Mouse (Mus musculus) layer of hippocampus, adult 2 months (tissue): Measurements from ENCODE around the gene Pmis2. TPM values are rescaled to one million over a fixed set of nuclear protein-coding genes. Genes with fewer than 3 reads are reported as not detected.
A peak's percentile ranks its signal among the peaks of the same experiment; 100 is the strongest.

Experiments used
- DNase-seq, 2 experiments: peaks; one replicate each; pipeline ENCODE4 v3.0.0; 2022; ENCODE audit warnings: low spot score in 2 of 2
- H3K27ac ChIP-seq: fragments of 200-600 bp; 2 replicates; pipeline ENCODE4 v1.8.1; 2022
- H3K4me3 ChIP-seq: fragments of 200-600 bp; 2 replicates; pipeline ENCODE4 v1.8.1; 2022; ENCODE audit warnings: mild to moderate bottlenecking
- CTCF ChIP-seq: fragments of 200-600 bp; conservative IDR thresholded peaks from 2 replicates; pipeline ENCODE4 v1.8.1; 2022; ENCODE audit warnings: antibody characterized with exemption, mild to moderate bottlenecking, moderate library complexity
- total RNA-seq, 2 experiments: library from RNA; stranded (reverse); gene quantifications; 2 replicates each; pipeline ENCODE4 v1.2.3; 2021

Gene Pmis2
- total RNA-seq, 2 experiments from 2014 or later: not detected

GRCm38 (mm10) chr7:30669229-30669628 lies 2.2 kb downstream of the Pmis2 start:
- no peak overlapping the region for H3K27ac ChIP-seq
- TF ChIP-seq CTCF: peak; percentile 63
- DNase-seq: no peak
- H3K4me3 ChIP-seq: no peak overlapping the region

GRCm38 (mm10) chr7:30665321-30665720 lies 6.1 kb downstream of the Pmis2 start:
- no peak for TF ChIP-seq CTCF
- H3K4me3 ChIP-seq: peak overlapping the region; percentile 75
- DNase-seq: no peak
- H3K27ac ChIP-seq: peak overlapping the region; percentile 86

DNA sequence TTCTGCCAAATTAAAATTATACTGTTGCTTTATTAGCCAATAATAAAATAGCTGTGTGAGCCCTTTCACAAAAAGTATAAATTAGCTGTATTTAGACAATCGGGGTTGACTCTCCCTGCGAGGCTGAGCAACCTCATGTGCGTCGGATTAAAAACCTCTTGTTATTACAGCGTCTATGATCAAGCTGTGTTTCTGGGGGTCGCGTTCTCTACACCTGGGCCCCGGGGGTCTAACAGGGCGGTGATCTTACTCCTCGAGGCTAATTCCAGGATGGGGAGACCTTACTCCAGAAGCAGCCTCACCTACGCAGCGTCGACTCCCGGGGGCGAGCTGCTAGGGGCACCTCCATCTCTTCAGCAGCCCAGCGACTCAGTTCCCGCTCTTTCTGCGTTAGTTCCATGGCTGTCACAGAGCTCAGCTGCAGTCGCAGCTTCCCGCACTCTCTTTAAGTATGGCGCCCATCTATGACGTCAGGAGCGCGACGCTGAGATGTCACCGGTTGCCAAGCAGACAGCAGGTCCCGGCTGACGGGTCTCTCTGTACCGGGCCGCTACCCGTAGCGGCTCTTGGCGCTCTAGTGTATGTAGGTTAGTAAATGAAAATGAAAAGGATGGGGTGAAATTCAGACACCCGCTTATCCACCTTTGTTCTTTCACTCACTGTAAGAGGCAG lies 6.7 kb downstream of the Pmis2 start, which contains the start of gene Haus5:
Haus5 (minus strand) TSS at position 466 of the 672 bp plus-strand sequence.
- H3K27ac ChIP-seq: peak within 1 kb of the TSS; percentile 86
- TF ChIP-seq CTCF: no peak

GRCm38 (mm10) chr7:30649591-30650540 lies 21.5 kb downstream of the Pmis2 start, which contains the start of gene Rbm42:
Gene Rbm42, minus strand, starts transcription at chr7:30650317.
- peak; percentile 99 for DNase-seq
- Histone ChIP-seq H3K4me3 (peak within 1 kb of the TSS; percentile 77), H3K27ac (peak within 1 kb of the TSS; percentile 93)
- TF ChIP-seq CTCF: no peak

More for the DNA sequence above, 6.7 kb downstream of the Pmis2 start, which contains the start of gene Haus5:
- DNase-seq: peak; percentile 89 to 95
- H3K4me3 ChIP-seq: peak within 1 kb of the TSS; percentile 75

DNA sequence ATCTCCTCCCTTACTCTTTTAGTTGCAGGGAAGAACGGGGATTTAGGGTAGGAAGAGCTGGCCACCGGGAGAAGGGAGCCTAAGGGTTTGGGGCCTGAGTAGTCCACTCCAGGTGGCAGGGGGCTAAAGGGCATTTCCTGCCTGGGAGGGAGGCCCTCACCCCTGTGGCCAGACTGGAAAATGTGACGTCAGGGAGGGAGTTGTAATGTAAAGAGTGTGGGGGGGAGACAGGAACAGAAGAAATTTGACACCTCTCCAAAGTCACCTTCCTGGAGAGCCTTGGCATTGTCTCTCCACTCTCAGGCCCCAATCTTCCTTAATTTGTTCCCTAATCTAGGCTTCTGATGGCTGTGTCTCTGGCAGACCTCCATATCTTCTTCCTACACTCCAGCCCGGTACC lies 32.3 kb downstream of the Pmis2 start:
- Histone ChIP-seq H3K27ac (no peak overlapping the region), H3K4me3 (no peak overlapping the region)
- TF ChIP-seq CTCF: no peak
- no peak for DNase-seq

GRCm38 (mm10) chr7:30636395-30636794 lies 35.0 kb downstream of the Pmis2 start:
- no peak overlapping the region for H3K4me3 ChIP-seq
- no peak overlapping the region for H3K27ac ChIP-seq
- DNase-seq: no peak
- no peak for TF ChIP-seq CTCF

- no peak within 1 kb of the TSS for H3K4me3 ChIP-seq
- H3K27ac ChIP-seq: no peak within 1 kb of the TSS
- no peak for TF ChIP-seq CTCF
- no peak for DNase-seq
These were observed 35.7 kb downstream of the Pmis2 start, which contains the start of gene Etv2 for GRCm38 (mm10) chr7:30635752-30636151. Gene Etv2, minus strand, starts transcription at chr7:30635852.

- H3K27ac ChIP-seq: no peak overlapping the region
- DNase-seq: peak in 1 of 2 experiments; percentile 32
- H3K4me3 ChIP-seq: no peak overlapping the region
- peak; percentile 72 for TF ChIP-seq CTCF
These were observed 36.8 kb downstream of the Pmis2 start for GRCm38 (mm10) chr7:30634621-30635020.

- no peak overlapping the region for H3K27ac ChIP-seq
- no peak for DNase-seq
- TF ChIP-seq CTCF: no peak
- H3K4me3 ChIP-seq: no peak overlapping the region
These were observed 37.5 kb downstream of the Pmis2 start for GRCm38 (mm10) chr7:30633762-30634412.

- Histone ChIP-seq H3K4me3 (no peak overlapping the region), H3K27ac (no peak overlapping the region)
- TF ChIP-seq CTCF: no peak
- DNase-seq: no peak
These were observed 42.4 kb downstream of the Pmis2 start for GRCm38 (mm10) chr7:30629013-30629412.

GRCm38 (mm10) chr7:30626647-30627046 lies 44.8 kb downstream of the Pmis2 start:
- Histone ChIP-seq H3K4me3 (no peak overlapping the region), H3K27ac (no peak overlapping the region)
- no peak for TF ChIP-seq CTCF
- DNase-seq: no peak

DNA sequence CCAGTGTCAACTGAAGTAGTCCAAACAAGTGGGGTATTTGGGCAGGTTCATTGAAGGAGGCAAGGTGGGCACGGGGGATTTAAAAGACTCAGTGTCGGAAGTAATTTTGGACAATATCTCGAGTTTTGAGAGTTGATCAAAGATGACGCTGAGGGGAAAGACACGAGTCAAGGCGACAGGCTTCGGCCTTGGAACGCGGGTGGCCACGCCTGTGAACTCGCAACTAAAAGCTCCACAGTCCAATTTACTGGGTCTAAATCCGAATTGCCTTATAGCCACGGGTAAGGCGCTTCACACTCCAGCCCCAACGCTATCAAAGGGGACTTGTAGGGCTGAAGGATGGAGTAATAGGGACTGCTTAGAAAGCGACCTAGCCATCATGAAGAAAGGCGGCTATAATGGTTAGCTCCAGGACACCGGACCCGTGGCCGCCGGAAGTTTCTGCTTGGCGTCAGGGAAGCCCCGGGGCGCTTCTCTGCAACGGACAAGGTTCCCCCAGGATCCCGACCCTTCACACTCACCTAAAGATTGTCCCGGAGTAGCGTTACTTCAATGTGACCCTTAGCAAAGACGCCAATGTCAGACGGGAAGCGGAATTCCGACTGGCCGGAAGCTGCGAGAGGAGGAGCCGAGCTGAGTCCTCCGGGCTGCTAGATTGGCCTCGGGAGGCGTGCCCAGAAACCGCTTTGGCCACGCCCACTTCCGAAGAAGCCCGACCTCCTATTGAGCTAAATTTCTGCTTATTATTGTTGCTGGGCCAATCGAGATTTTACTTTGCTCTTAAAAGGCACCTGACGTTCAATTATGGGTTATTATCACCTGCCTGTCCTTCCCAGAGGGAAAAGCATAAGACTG lies 45.6 kb downstream of the Pmis2 start, which contains the start of gene Cox6b1:
Cox6b1 (minus strand) TSS at position 622 of the 855 bp plus-strand sequence.
- DNase-seq: peak; percentile 84 to 89
- Histone ChIP-seq H3K4me3 (peak within 1 kb of the TSS; percentile 92), H3K27ac (peak within 1 kb of the TSS; percentile 94)
- TF ChIP-seq CTCF: no peak

Other genes starting within 250 kb of the Pmis2 start
- gene Nfkbid, start 249.9 kb downstream of the Pmis2 start, total RNA-seq: 1 to 10 TPM; 2.8 to 3.0 TPM
- gene Aplp1, start 226.1 kb downstream of the Pmis2 start, total RNA-seq: 1,000 to 10,000 TPM; 1,283 to 1,305 TPM
- gene Kirrel2, start 213.9 kb downstream of the Pmis2 start, total RNA-seq: 10 to 100 TPM; 15.0 to 20.4 TPM
- gene Nphs1, start 213.3 kb downstream of the Pmis2 start, total RNA-seq: 1 to 10 TPM; 1.2 to 1.3 TPM
- gene Prodh2, start 178.0 kb downstream of the Pmis2 start, total RNA-seq: not detected
- gene Arhgap33, start 136.5 kb downstream of the Pmis2 start, total RNA-seq: 100 to 1,000 TPM; 101 to 119 TPM
- gene Hspb6, start 119.4 kb downstream of the Pmis2 start, total RNA-seq: 1 to 10 TPM; 2.7 to 4.8 TPM
- gene Proser3, start 119.3 kb downstream of the Pmis2 start, total RNA-seq: 1 to 10 TPM; 4.0 to 4.1 TPM
- gene Lin37, start 111.8 kb downstream of the Pmis2 start, total RNA-seq: 10 to 100 TPM; 45.5 to 47.6 TPM
- 10 to 100 TPM; 71.4 to 90.8 TPM for gene U2af1l4, start 108.3 kb downstream of the Pmis2 start, total RNA-seq
- 10 to 100 TPM in 1 of 2 experiments, 1 to 10 TPM in 1; 9.0 to 11.4 TPM for gene Gm49396, start 108.3 kb downstream of the Pmis2 start, total RNA-seq
- gene Psenen, start 108.0 kb downstream of the Pmis2 start, total RNA-seq: 10 to 100 TPM; 79.9 to 92.3 TPM
- gene Igflr1, start 106.2 kb downstream of the Pmis2 start, total RNA-seq: 1 to 10 TPM; 6.4 to 6.5 TPM
- gene Kmt2b, start 82.9 kb downstream of the Pmis2 start, total RNA-seq: 10 to 100 TPM; 49.8 to 57.5 TPM
- gene Zbtb32, start 72.7 kb downstream of the Pmis2 start, total RNA-seq: not detected
- under 1 TPM in 1 of 2 experiments, not detected in 1; 0.69 TPM for gene Upk1a, start 58.8 kb downstream of the Pmis2 start, total RNA-seq
- gene Cox6b1, start 45.5 kb downstream of the Pmis2 start, total RNA-seq: 100 to 1,000 TPM; 552 to 568 TPM
- gene Etv2, start 35.8 kb downstream of the Pmis2 start, total RNA-seq: not detected
- gene Rbm42, start 21.3 kb downstream of the Pmis2 start, total RNA-seq: 10 to 100 TPM; 69.5 to 72.6 TPM
- gene Haus5, start 6.6 kb downstream of the Pmis2 start, total RNA-seq: 1 to 10 TPM; 6.6 to 6.8 TPM
- gene 2200002J24Rik, start 27.3 kb upstream of the Pmis2 start, total RNA-seq: not detected
- gene Atp4a, start 40.6 kb upstream of the Pmis2 start, total RNA-seq: under 1 TPM; 0.38 to 0.47 TPM
- 100 to 1,000 TPM; 108 to 112 TPM for gene Tmem147, start 57.9 kb upstream of the Pmis2 start, total RNA-seq
- not detected for gene Gapdhs, start 72.1 kb upstream of the Pmis2 start, total RNA-seq
- 1 to 10 TPM; 4.9 to 6.1 TPM for gene Sbsn, start 79.9 kb upstream of the Pmis2 start, total RNA-seq
- under 1 TPM; 0.56 to 1.00 TPM for gene Dmkn, start 92.2 kb upstream of the Pmis2 start, total RNA-seq
- not detected for gene Krtdap, start 116.3 kb upstream of the Pmis2 start, total RNA-seq
- not detected for gene Ffar2, start 152.2 kb upstream of the Pmis2 start, total RNA-seq
- not detected for gene Ffar3, start 184.6 kb upstream of the Pmis2 start, total RNA-seq
- not detected for gene Ffar1, start 190.0 kb upstream of the Pmis2 start, total RNA-seq
- gene Cd22, start 208.7 kb upstream of the Pmis2 start, total RNA-seq: not detected
- 100 to 1,000 TPM; 135 to 145 TPM for gene Mag, start 243.3 kb upstream of the Pmis2 start, total RNA-seq